Mouse (Mus musculus): ENCODE results near the gene Arhgap28.

DNA sequence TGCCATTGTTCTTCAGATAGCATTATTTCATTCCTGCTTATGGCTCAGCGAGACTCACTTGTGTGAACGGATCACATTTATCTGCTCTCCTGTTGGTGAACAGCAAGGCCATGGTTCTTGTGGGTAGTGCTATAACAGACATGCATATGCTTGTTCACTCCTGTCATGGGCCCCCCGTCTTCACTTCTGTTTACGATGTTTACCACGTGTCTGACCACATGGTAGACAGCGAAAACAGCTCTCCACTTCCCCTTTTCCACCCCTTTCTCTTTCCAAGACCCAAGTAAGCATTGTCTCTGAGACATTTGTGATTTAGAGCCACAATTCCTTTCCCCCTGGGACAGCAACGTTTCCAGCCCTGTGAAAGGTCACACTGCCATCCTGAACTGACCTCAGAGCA lies 20.4 kb upstream of the Arhgap28 start:
- no peak for TF ChIP-seq CTCF (IDR thresholded peaks at IDR 0.05; ENCODE audit: control insufficient read depth, insufficient read depth, insufficient replicate concordance, low read depth, low read length)
- TF ChIP-seq POLR2A (IDR thresholded peaks at IDR 0.05; ENCODE audit: control insufficient read depth, low read depth, low read length), result no peak
